Mouse (Mus musculus): Measurements from ENCODE around the gene Rita1.

- TF ChIP-seq CTCF (IDR thresholded peaks at IDR 0.05; ENCODE audit: insufficient read depth, low read length) (no peak), POLR2A (IDR thresholded peaks at IDR 0.05; ENCODE audit: borderline replicate concordance, extremely low read depth, low read depth, low read length) (no peak)
These were observed 5.1 kb downstream of the Rita1 start for GRCm38 (mm10) chr5:120607335-120607734.
